Mouse (Mus musculus) MEL (cell line): ENCODE measurements around the gene Socs7.

Experiments
- CHD2 ChIP-seq: IDR thresholded peaks from 2 replicates; pipeline ENCODE4 v1.6.1; 2011; ENCODE audit warnings: low read length, improper control_type of control experiment
- CTCF ChIP-seq, 3 experiments: IDR thresholded peaks in 2 of 3; conservative IDR thresholded peaks in 1 of 3; 2 replicates each; pipeline ENCODE4 v1.5.1; 2011 to 2012; ENCODE audit warnings: low read length in 3 of 3, low read depth in 2 of 3, mild to moderate bottlenecking in 2 of 3, improper control_type of control experiment in 1 of 3, inconsistent platforms in 1 of 3, mixed read lengths in 1 of 3, moderate library complexity in 1 of 3; ENCODE audit not compliant: control insufficient read depth in 1 of 3, insufficient read depth in 1 of 3, poor library complexity in 1 of 3, severe bottlenecking in 1 of 3
- ELF1 ChIP-seq: IDR thresholded peaks from 2 replicates; pipeline ENCODE4 v1.6.1; 2014; ENCODE audit warnings: low read depth, mild to moderate bottlenecking, inconsistent platforms, low read length, improper control_type of control experiment, moderate library complexity
- POLR2A ChIP-seq, 2 experiments: IDR thresholded peaks; 2 replicates each; pipeline ENCODE4 v1.6.1; 2011 to 2012; ENCODE audit warnings: low read length in 2 of 2, mild to moderate bottlenecking in 2 of 2, control low read depth in 1 of 2, improper control_type of control experiment in 1 of 2, low read depth in 1 of 2, moderate library complexity in 1 of 2; ENCODE audit not compliant: control insufficient read depth in 1 of 2, insufficient read depth in 1 of 2, poor library complexity in 1 of 2
- TCF12 ChIP-seq: IDR thresholded peaks from 2 replicates; pipeline ENCODE4 v1.6.1; 2014; ENCODE audit warnings: low read depth, mild to moderate bottlenecking, inconsistent platforms, low read length, improper control_type of control experiment, moderate library complexity
- USF1 ChIP-seq: IDR thresholded peaks from 2 replicates; pipeline ENCODE4 v1.6.1; 2014; ENCODE audit warnings: low read depth, mild to moderate bottlenecking, inconsistent platforms, low read length, improper control_type of control experiment, moderate library complexity
- ZC3H11A ChIP-seq: IDR thresholded peaks from 2 replicates; pipeline ENCODE4 v1.6.1; 2012; ENCODE audit warnings: low read depth, mild to moderate bottlenecking, inconsistent platforms, low read length, improper control_type of control experiment

- no peak for TF ChIP-seq CHD2
- TF ChIP-seq CTCF (IDR thresholded peaks at IDR 0.05 in 2 of 3, conservative IDR thresholded peaks at IDR 0.05 in 1 of 3; ENCODE audit: control insufficient read depth in 1 of 3, insufficient read depth in 1 of 3, low read depth in 2 of 3, low read length in 3 of 3, poor library complexity in 1 of 3, severe bottlenecking in 1 of 3), result no peak
- no peak for TF ChIP-seq ZC3H11A
- no peak for TF ChIP-seq USF1
- TF ChIP-seq POLR2A (IDR thresholded peaks at IDR 0.05; ENCODE audit: control insufficient read depth in 1 of 2, insufficient read depth in 1 of 2, low read depth in 1 of 2, low read length in 2 of 2, poor library complexity in 1 of 2), result no peak
- no peak for TF ChIP-seq ELF1
- no peak for TF ChIP-seq TCF12
Observed at GRCm38 (mm10) chr11:97336238-97336637, 26.1 kb upstream of the Socs7 start.
